Mouse (Mus musculus) lung, adult 2 months (tissue): Measurements from ENCODE around the gene Tas1r1. TPM values are rescaled to one million over a fixed set of nuclear protein-coding genes. Genes with fewer than 3 reads are reported as not detected.
A peak's percentile ranks its signal among the peaks of the same experiment; 100 is the strongest.

Experiments used
- DNase-seq: peaks from one replicate; pipeline ENCODE4 v3.0.0; 2022
- H3K4me1 ChIP-seq: fragments of 200-500 bp; 2 replicates; pipeline ENCODE4 v1.6.1; 2011; ENCODE audit warnings: low read length; ENCODE audit not compliant: control insufficient read depth, insufficient read depth
- H3K4me3 ChIP-seq: fragments of 200-500 bp; replicated peaks from 2 replicates; pipeline ENCODE3; 2011; ENCODE audit warnings: low read depth, mild to moderate bottlenecking, control low read depth, low read length; ENCODE audit errors: extremely low read depth
- CTCF ChIP-seq: fragments of 200-500 bp; IDR thresholded peaks from 2 replicates; pipeline ENCODE4 v1.5.1; 2011; ENCODE audit warnings: mild to moderate bottlenecking, low read length, control low read depth; ENCODE audit not compliant: insufficient read depth
- POLR2A ChIP-seq: fragments of 200-500 bp; IDR thresholded peaks from 2 replicates; pipeline ENCODE4 v1.6.1; 2011; ENCODE audit warnings: low read depth, mild to moderate bottlenecking, control low read depth, low read length, borderline replicate concordance; ENCODE audit errors: extremely low read depth
- WGBS: fragments of 180-500 bp; shearing (Covaris S2); methylation state at CpG from one replicate; pipeline ENCODE4 v1.1.7; 2018; 5-methylcytosine and 5-hydroxymethylcytosine counted together
- polyA plus RNA-seq: library from polyadenylated mRNA; depleted of rRNA; stranded (reverse); fragments of >200 nt; gene quantifications from 2 replicates; pipeline ENCODE4 v1.2.3, GENCODE M21; 2012

The Tas1r1 gene
- polyA plus RNA-seq, 1 experiment: 0.08 TPM

GRCm38 (mm10) chr4:152002063-152002462 lies 36.3 kb downstream of the Tas1r1 start:
- Histone ChIP-seq H3K4me1 (peaks cover 8% of the 10 kb centered on the region), H3K4me3 (no peak overlapping the region)
- 74% methylated on average over 3 of the region's 3 CpGs for WGBS
- no peak for TF ChIP-seq POLR2A
- no peak for TF ChIP-seq CTCF
- DNase-seq: no peak

- no peak for DNase-seq
- no peak for TF ChIP-seq POLR2A
- TF ChIP-seq CTCF: no peak
- 68% methylated on average over 4 of the region's 4 CpGs for WGBS
- Histone ChIP-seq H3K4me3 (no peak overlapping the region), H3K4me1 (peaks cover 7% of the 10 kb centered on the region)
These were observed 37.0 kb downstream of the Tas1r1 start for GRCm38 (mm10) chr4:152001335-152001734.

GRCm38 (mm10) chr4:152000906-152001305 lies 37.5 kb downstream of the Tas1r1 start:
- no peak for TF ChIP-seq POLR2A
- TF ChIP-seq CTCF: no peak
- peak; percentile 46 for DNase-seq
- H3K4me1 ChIP-seq: peaks cover 7% of the 10 kb centered on the region
- 23% methylated on average over 4 of the region's 4 CpGs for WGBS
- H3K4me3 ChIP-seq: no peak overlapping the region

GRCm38 (mm10) chr4:151999481-151999880 lies 38.9 kb downstream of the Tas1r1 start:
- DNase-seq: no peak
- TF ChIP-seq CTCF: no peak
- no peak for TF ChIP-seq POLR2A
- 24% methylated on average over 3 of the region's 3 CpGs for WGBS
- Histone ChIP-seq H3K4me3 (no peak overlapping the region), H3K4me1 (peaks cover 10% of the 10 kb centered on the region)

- H3K4me1 ChIP-seq: peaks cover 15% of the 10 kb centered on the region
- no peak for DNase-seq
- H3K4me3 ChIP-seq: no peak overlapping the region
- TF ChIP-seq POLR2A: no peak
- WGBS: 63% methylated on average over 3 of the region's 3 CpGs
These were observed 40.7 kb downstream of the Tas1r1 start for GRCm38 (mm10) chr4:151997701-151998100.

- TF ChIP-seq CTCF: no peak
- no peak for TF ChIP-seq POLR2A
- DNase-seq: no peak
- Histone ChIP-seq H3K4me3 (peak overlapping the region; percentile 83), H3K4me1 (peaks cover 15% of the 10 kb centered on the region)
- WGBS: 1% methylated on average over 13 of the region's 13 CpGs
These were observed 41.5 kb downstream of the Tas1r1 start for GRCm38 (mm10) chr4:151996951-151997222.

GRCm38 (mm10) chr4:151996173-151996950 lies 42.0 kb downstream of the Tas1r1 start, which contains the start of gene Phf13:
TSS of gene Phf13 (minus strand) at chr4:151996258.
- TF ChIP-seq CTCF (no peak), POLR2A (peak; percentile 75)
- WGBS: under 1% methylated on average over 93 of the region's 94 CpGs
- DNase-seq: peak; percentile 98
- Histone ChIP-seq H3K4me1 (peaks cover 15% of the 10 kb centered on the region), H3K4me3 (peak within 1 kb of the TSS; percentile 100)

GRCm38 (mm10) chr4:151995371-151996172 lies 42.8 kb downstream of the Tas1r1 start:
- WGBS: under 1% methylated on average over 78 of the region's 111 CpGs
- Histone ChIP-seq H3K4me3 (peak overlapping the region; percentile 100), H3K4me1 (peaks cover 15% of the 10 kb centered on the region)
- no peak for DNase-seq
- peak; percentile 25; the same call in 1 of the 2 replicates for TF ChIP-seq POLR2A
- no peak for TF ChIP-seq CTCF

- 5% methylated on average over 59 of the region's 61 CpGs for WGBS
These were observed 43.9 kb downstream of the Tas1r1 start for GRCm38 (mm10) chr4:151994228-151995171.

More at GRCm38 (mm10) chr4:151994228-151995171, 43.9 kb downstream of the Tas1r1 start:
- Histone ChIP-seq H3K4me3 (peak overlapping the region; percentile 100), H3K4me1 (peaks cover 13% of the 10 kb centered on the region)
- TF ChIP-seq POLR2A: no peak
- no peak for TF ChIP-seq CTCF
- peak; percentile 47 for DNase-seq
